Mouse (Mus musculus): Measurements from ENCODE around the gene Sctr.
A peak's percentile ranks its signal among the peaks of the same experiment; 100 is the strongest.

Gene Sctr

DNA sequence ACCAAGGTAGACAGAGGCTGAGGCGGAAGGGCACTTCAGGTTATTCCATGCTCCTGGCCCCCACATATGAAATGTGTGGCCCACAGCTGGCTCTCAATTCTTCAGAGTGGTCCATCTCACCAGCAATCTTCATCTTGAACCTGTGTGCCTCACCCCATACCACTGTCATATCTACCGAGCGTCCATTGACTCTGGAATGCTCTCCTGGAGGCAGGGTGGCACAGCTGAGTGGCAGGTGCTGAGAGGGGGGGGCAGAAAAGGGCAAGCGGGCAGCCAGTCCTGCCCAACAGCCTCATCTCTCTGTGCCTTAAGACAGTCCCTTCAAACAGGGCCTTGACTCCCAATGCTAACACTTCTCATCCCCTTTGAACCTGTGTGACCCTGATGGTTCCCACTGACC lies 64.4 kb downstream of the Sctr start:
- DNase-seq: no peak

DNA sequence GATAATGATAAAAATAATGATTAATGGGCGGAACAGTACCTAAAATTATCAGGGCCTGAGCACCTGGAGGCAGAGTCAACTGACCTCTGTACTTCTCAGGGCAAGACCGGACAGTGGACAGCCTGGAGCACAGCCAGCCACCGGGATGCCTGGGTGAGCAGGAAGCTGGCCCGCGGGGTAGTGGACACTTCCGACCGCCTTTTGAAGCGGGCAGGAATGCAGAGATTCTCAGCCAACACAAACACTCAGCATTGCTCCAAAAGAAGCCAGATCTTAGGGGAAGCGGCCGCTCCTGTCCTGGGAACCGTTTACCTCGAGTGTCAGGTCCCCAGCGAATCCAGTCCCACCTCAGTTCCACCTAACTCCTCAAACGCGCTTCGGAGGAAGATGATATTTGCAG lies 66.2 kb downstream of the Sctr start:
- DNase-seq: peak; percentile 39 to 55

DNA sequence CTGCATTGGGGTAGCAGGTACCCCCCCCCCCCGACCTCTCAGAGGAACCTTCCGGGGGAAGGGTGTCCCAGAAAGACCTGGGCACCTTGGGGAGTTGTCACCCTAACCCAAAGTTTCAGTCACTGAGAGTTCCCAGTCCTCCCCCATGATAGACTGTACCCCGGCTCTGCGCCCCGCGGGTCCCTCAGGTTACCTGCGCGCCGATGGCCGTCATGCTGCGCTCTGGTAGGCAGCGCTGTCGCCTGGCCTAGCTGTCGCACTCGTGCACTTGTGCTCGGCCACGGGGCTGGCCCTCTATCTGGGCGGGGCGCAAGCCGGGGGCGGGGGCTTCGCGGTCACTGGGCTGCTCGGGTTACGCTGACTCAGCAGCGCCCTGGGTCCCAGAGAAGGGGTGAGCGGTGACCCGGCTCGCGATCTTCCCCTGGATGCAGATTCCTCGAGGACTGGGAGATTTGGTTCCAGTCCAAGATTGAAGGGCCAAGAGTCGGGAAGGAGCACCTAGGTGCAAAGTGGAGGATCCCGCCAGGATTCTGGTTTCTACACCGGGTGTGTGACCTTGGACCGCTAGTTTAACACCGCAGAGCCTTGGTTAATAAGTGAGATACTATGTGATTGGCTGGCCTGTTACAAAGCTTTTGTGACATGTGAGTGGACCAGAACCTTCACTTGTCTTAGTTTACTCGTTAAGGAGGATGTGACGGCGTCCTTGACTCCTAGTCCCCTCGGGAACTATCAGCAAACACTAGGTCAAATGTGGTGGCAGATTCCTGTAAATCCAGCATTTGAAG lies 67.0 kb downstream of the Sctr start, which contains the start of gene Tmem37:
Gene Tmem37 (minus strand): TSS at position 556 of the 788 bp plus-strand sequence.
- DNase-seq: peak; percentile 16 to 31

DNA sequence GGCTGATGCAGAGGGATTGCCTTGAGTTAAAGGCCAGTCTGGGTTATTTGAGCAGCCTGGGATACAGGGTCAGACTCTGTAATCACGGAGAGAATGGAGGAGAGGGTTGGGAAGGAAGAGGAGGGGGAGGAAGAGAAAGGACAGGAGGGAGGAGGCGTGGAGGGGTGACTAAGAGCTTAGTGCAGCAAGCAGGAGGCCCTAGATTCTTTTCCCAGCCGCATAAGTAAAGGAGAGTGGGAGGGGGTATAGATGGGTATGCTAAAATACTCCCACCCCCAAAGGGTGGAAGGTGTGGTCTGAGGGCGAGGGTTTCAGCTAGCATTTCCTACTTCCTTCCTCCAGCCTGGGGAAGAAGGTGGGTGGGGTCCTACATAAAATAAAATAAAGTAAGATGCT lies 67.6 kb downstream of the Sctr start:
- no peak for DNase-seq

DNA sequence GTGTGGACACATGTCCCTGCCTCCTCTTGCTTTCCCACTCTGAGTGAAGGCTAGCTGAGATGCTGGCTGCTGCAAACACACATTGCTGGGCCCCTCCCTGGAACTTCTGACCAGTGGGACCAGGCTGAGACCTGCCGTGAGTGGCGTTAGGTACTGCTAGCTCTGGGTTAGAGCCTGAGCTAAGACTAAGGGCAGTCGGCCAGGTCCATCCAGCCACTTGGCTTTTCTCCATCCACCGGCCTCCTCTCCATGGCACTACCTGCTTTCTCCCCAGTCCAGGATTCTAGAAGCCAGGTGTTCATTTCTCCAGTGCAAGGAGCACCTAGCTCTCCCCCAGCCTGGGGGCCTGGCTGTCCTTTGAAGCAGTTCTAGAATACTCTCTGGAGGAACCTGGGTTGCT lies 68.2 kb downstream of the Sctr start:
- peak; percentile 39 to 55 for DNase-seq

DNA sequence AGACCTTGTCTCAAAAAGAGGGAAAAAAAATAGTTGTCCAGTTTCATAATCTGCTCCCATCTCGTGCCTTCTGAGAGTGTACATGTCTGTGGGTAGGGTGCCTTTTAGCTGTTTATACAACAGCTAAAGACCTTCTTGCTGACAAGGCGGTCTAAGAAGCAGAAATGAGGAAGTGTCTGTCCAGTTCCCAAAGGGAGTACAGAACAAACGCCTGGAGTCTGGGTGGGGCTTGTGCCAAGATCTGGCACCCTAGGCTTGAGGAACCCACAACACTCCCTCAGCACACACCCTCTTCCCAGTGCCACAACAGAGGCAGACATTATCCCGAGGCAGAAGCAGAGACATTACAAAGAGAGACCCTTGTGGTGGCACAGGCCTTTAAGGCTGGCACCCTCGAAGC lies 68.8 kb downstream of the Sctr start:
- no peak for DNase-seq

DNA sequence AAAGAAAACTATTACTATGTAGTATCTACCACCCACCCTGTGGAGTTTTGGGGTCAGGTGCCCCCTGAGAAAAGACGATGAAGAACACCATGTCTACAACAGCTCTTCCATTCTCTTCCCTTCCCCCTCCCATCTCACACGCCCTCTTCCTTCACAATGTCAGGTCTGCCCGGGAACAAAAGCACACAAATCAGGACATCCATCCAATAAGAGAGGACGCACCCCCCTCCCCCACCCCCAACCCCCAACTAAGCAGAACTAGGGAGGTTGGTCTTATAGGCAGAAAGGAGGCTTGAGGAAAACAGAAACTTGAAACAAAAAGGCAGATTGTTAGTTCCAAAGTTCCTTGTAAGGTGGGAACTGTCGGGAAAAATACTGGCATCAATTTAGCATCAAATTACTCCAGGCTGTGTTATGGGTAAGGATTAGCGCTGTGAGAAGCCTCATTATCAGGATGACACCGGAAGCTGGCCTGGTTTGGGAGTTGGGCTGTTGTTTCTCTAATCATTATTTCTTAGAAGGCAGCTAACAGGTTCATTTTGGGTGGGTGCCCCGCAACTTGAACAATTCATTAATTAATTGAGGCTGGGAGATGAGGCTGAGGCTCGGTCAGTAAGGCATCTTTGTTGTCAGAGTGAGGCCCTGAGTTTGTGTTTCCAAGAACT lies 71.2 kb downstream of the Sctr start:
- DNase-seq: no peak

DNA sequence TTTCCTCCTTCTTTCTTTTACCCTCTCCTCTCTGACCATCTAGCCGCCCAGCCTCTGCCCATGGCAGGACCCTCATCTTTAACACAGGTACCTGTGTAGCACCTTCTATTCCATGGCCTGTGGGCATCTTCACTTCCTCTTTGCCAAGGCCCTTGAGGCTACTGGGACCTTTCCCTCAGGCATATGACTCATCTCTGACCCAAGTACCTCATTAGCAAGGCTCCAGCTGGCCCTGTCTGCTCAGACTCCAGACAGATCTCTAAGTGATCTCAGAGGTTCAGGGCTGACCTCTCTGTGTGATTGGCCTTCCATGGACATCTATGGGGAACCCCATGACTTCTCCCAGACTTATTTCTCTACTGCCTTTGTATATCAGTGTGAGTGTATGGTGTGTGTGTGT lies 73.9 kb downstream of the Sctr start:
- no peak for DNase-seq

DNA sequence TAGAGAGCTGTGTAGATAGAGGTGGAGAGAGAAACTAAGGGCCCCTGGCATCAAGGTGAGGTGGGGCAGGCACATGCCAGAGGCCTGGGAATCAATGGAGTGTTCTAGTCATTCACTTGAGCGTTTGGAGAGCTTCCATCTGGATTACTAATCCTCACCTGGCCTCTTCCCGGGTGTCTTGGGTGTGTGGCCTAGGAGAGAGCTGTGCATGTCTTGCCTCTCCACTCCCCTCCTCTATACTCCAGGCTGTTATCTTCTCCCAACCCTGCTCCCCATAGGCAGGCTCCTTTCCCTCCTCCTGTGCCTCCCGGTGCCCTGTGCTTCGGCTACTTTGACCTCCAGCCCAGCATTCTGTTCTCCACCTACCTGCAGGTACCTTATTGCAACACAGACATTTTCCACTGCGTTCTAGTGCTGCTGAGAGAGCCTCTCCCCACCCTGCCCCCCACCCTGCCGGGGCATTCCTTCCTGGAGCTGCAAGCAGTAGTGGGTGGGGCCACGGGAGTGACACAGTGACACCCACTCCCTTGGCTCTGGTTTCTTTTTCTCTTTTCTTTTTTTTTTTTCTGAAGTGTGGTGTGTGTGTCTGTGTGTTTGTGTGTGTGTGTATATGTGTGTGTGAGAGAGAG lies 76.4 kb downstream of the Sctr start:
- DNase-seq: no peak

DNA sequence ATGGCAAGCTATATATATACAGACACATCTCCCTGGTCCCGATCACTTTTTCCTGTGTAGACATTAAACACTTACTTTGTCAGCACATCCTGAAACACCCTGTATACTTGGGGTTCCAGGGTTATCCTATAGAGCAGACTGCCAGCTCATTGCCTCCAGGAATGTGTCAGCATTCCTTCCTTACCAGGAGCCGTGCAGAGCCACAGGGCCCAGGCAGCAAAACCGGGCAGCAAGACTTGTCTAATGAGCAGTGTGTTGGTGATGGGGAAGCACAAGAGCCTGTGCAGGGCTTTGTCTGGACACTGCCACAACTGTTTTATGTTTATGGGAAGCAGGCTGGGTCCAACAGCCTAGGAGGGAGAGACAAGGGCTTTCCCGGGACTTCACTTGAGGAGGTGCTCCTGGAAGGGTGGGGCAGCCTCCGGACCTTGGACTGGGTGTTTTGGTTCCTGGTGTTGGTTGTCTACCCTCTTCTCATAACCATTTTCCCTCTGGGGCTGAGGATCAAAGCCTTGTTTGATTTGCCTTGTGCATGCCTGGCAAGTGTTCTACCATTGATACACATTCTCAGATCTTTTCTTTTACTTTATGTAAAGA lies 77.3 kb downstream of the Sctr start:
- DNase-seq: no peak

DNA sequence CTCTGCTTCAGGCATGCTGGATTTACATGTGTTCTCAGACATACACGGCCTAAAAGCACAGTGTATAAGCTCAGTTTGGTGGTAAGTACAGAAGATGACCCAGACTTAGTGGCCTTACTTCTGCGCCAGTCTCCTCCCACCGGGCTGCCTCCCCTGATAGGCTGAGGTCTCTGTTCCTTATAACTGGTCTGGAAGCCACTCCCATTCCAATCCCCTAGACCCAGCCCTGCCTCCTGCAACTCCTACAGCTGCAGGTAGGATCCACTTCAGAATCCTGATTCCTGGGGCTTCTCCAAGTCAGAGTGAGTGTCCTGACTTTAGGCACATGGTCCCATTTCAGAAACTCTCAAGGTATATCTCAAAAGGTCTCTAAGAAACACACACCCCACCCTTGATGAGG lies 79.0 kb downstream of the Sctr start:
- no peak for DNase-seq

DNA sequence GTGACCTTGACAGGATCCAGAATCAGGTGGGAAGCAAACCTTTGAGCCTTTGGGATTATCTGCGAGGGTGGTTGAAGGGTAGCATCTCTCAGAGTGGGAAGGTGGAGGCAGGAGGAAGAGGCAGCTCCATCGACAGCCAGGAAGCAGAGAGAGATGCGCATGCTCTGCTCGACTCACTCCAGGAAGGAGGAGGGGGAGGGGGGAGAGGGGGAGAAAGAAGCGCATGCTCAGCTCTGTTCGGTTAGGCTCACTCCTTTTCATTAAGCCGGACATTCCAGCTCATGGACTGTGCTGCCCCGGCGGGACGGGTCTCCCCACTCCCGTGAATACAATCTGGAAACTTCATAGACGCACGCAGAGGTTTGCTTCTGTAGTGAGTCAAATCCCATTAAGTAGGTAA lies 80.0 kb downstream of the Sctr start:
- no peak for DNase-seq

DNA sequence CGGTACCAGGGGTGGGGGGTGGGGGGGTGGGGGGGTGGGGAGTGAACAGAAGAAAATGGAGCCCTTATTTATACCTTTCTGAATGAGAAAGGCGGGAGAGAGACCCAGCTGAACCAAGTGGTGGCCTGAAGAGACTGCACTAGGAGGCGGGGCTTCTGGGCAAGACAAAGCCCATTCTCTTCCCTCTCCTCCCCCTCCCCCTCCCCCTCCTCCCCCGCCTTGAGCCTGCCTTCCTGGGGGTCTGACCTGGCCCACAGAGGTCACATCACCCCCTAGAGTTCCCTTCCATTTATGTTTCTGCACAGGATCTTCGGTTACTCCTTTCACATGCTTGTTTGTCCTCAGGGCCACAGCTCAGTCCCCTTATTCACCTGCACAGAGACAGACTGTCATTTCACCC lies 82.5 kb downstream of the Sctr start:
- DNase-seq: no peak

DNA sequence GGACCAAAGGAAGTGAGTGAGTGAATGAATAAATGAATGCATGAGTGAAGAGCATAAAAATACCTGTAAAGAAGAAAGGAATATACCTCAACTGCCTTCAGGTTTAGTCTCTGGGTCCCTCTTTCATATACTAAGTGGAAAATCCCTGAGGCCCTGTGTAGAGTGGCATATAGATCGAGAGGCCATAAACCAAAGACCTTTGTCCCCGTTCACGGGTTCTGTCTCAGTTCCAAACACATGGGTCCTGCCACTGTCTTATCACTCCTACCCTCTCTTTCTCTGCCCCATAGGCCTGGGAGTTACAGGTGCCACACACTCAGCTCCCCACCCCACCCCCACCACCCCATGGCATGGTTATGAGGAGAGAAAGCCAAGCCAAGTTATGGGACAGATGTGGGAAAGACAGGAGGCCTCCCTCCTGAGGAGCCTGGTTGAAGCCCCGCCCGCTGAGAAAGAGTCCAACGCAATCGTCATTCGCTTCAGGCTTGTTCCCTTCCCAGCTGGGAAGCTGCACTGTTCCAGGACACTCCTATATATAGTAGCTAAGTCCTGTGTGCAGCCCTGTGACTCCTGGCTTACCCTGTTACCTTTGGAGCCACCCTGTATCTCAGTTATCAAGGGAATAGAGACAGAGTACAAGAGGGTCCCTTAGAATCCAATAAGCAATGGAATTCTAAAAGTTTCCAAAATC lies 84.3 kb downstream of the Sctr start:
- no peak for DNase-seq

DNA sequence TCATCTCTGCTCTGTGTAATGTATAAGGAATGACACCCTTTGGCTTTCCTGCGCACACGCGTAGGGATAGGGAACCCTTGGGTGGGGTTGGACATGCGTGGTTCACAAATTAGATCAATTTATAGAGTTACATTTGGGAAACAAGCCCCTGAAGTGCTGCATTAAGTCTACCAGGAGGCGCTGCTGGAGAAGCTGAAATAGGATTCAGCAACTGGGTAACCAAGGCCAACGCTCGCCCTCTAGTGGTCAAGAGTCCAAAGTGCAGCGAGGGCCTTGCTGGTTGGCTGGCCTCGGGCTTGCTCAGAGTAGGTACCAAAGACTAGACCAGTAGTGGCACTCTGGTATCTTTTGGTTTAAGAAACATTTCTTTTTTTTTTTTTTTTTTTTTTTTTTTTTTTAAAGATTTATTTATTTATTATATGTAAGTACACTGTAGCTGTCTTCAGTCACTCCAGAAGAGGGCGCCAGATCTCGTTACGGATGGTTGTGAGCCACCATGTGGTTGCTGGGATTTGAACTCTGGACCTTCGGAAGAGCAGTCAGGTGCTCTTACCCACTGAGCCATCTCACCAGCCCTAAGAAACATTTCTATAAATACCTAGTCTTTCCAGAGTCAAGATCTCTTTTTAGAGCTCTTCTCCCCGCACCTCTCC lies 86.9 kb downstream of the Sctr start:
- peak; percentile 86 to 91 for DNase-seq

DNA sequence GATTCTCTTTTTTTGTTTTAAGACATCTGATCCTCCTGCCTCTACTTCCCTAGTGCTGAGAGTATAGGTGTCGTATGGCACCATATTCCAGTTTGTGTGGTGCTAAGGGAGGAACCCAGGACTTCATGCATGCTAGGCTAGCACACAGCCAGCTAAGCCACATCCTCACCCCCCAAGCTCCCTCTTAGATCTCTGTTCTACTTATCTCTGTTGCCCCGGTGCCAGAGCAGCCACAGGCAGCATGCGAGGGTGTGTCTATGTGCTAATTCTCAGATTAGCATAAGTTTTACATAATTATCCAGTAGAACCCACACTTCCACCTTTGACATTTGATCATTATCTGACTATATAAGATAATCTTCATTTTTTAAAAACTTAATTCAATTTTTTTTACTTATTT lies 88.2 kb downstream of the Sctr start:
- no peak for DNase-seq

DNA sequence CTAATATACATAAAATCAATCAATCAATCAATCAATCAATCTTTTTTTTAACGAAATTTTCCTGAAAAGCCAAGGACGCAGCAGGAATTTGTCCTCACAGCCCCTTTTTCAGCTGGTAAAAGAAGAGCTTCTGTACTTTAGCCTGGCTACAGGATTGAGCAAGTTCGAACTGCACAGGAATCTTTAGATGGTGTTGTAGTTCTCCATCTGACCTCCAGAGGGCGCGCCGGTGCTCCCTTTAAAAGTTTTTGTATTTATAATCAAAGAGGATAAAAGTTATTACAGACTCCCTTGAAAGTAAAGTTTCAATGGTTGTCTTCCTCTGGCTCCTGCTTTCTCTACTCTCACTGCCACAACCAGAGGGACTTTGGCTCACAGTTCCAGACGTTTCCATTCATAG lies 91.6 kb downstream of the Sctr start:
- peak; percentile 56 to 66 for DNase-seq

DNA sequence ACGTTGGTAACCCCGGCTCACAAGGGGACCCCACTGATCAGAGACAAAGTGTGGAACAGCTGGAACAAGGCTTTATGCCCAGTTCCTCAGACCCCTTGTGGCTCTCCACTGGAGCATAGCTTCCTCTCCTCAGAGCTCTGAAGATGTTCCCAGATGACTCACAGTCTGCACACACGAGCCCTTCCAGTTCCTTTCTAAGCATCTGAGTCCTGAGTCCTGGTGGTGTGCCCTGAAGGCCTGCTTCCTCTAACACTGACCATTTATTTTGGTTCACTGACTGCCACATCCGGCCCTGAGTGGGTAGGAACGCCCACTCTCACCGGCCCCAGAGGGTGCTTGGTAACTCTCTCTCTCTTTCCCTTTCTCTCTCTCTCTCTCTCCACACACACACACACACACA lies 92.8 kb downstream of the Sctr start:
- no peak for DNase-seq

DNA sequence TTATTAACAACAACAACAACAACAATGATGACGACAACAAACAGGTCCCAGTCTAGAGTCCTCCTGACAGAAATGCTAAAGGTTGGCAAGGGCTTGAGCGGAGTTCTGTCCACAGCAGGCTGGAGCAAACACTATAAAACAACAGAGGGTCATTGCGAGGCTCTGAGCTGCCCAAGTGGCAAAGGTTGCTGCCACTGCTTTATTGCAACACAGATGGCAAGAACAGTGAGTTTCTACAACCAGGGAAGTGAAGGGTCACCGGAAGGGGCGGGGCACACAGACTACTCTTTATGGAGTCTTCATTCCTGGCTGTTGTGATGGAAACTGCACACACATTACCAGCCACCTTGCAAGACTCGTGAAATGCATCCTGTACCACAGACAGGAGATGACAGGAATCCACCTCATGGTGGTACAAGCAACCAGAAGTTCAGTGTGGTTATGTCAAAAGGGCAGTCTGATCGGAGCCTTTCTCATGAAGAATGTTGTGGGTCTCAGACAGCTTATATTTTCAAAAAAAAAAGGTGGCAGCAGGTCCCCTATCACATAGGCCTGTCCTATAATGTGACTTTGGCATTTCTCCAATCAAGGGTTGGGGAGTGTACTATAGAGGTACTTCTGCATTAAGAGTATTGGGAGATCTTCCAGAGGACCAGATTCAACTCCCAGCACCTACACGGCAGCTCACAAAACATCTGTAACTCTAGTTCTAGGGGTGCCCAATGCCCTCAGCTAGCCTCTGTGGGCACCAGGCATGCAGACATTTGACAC lies 93.9 kb downstream of the Sctr start:
- DNase-seq: no peak

DNA sequence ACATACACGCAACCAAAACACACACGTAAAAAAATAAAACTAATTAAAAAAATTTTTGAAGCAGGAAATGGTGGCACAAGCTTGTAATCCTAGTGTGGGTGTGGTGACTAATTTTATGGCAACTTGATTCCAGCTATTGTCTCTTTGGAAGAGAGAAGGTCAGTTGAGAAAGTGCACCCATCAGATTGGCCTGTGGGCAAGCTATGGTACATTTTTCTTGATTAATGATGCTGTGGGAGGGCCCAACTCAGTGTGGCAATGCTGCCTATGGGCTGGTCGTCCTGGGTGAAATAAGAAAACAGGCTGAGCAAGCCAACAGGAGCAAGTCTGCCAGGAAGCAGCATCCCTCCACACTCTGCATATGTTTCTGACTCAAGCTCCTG lies 94.5 kb downstream of the Sctr start:
- DNase-seq: no peak

DNA sequence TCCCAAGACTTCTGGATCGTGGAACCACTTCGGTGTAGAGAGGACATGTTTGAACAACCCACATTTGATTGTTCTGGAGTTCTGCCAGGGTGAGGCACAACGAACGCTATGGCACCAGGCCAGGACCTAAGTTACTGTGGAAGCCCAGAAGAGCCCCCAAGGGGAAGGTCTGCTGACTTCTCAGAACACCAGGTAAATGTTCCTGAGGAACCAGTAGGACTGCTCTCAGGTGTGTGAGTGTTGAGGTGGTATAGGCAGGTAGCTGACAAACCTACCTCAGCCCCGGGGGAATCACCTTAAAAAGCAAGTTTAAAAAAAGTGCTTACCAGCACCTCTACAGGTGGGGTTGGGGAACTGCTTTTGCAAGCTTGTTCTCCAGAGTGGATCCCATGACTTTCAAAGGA lies 98.9 kb downstream of the Sctr start:
- DNase-seq: no peak

All from cerebellum, postnatal 36 days (tissue).